Mouse (Mus musculus) liver, embryonic 11.5 days (tissue): ENCODE results near the gene Dtx2. TPM values are rescaled to one million over a fixed set of nuclear protein-coding genes. Genes with fewer than 3 reads are reported as not detected.

Source experiments
- ATAC-seq: fragments of 200-750 bp; cut with Nextera tagmentation; replicated peaks from 2 replicates; pipeline ENCODE4 v1.8.0; 2017; ENCODE audit warnings: moderate number of reproducible peaks, mild to moderate bottlenecking, moderate TSS enrichment, moderate library complexity; ENCODE audit not compliant: low FRiP score
- DNase-seq: peaks from one replicate; pipeline ENCODE4 v3.0.0-alpha.2; 2017; ENCODE audit warnings: low spot score
- H3K27ac ChIP-seq: fragments of 300-500 bp; sonication (generic); 2 replicates; pipeline ENCODE4 v1.5.1; 2014; ENCODE audit warnings: mild to moderate bottlenecking, low read depth, low read length, control low read depth
- H3K27me3 ChIP-seq: fragments of 300-500 bp; sonication (generic); replicated peaks from 2 replicates; pipeline ENCODE4 v1.6.1; 2014; ENCODE audit warnings: low read length, mixed read lengths; ENCODE audit not compliant: control insufficient read depth, insufficient read depth
- H3K36me3 ChIP-seq: fragments of 300-500 bp; sonication (generic); 2 replicates; pipeline ENCODE4 v1.6.1; 2014; ENCODE audit warnings: mild to moderate bottlenecking, low read length, moderate library complexity, mixed read lengths; ENCODE audit not compliant: control insufficient read depth, insufficient read depth
- H3K4me1 ChIP-seq: fragments of 300-500 bp; sonication (generic); replicated peaks from 2 replicates; pipeline ENCODE4 v1.6.1; 2014; ENCODE audit warnings: low read length, mixed read lengths; ENCODE audit not compliant: control insufficient read depth, insufficient read depth
- H3K4me2 ChIP-seq: fragments of 300-500 bp; sonication (generic); 2 replicates; pipeline ENCODE4 v1.6.1; 2014; ENCODE audit warnings: mild to moderate bottlenecking, control low read depth, moderate library complexity
- H3K4me3 ChIP-seq: fragments of 300-500 bp; sonication (generic); 2 replicates; pipeline ENCODE4 v1.5.1; 2014; ENCODE audit warnings: low read depth, low read length, control low read depth
- H3K9ac ChIP-seq: fragments of 300-500 bp; sonication (generic); 2 replicates; pipeline ENCODE4 v1.6.1; 2014; ENCODE audit warnings: low read depth, low read length, control low read depth
- H3K9me3 ChIP-seq: fragments of 300-500 bp; sonication (generic); 2 replicates; pipeline ENCODE4 v1.6.1; 2016; ENCODE audit warnings: low read length, inconsistent platforms, mixed read lengths; ENCODE audit not compliant: control insufficient read depth
- WGBS: fragments of 180-500 bp; shearing (Covaris S2); extraction: QIAGEN DNeasy Blood & Tissue Kit; methylation state at CpG from one replicate; pipeline ENCODE4 v1.1.7; 2014; 5-methylcytosine and 5-hydroxymethylcytosine counted together
- polyA plus RNA-seq: library from polyadenylated mRNA; unstranded; fragments of >200 nt; fragmentation: Nextera tagmentation; extraction: Ambion mirVana; gene quantifications from 2 replicates; pipeline ENCODE4 v1.2.1, GENCODE M21; 2014

Dtx2 gene
- 20.0 and 20.3 TPM in 2 replicates for polyA plus RNA-seq

GRCm38 (mm10) chr5:135994725-135995687, at the start of gene Dtx2:
Gene Dtx2, plus strand, starts transcription at chr5:135994800.
- Histone ChIP-seq H3K4me1 (peaks cover 4% of the 10 kb centered on the region), H3K4me3 (peak within 1 kb of the TSS; percentile 79), H3K36me3 (peaks cover 8% of the 10 kb centered on the region; the same call in 1 of the 2 replicates), H3K9me3 (no peaks in the 10 kb centered on the region), H3K9ac (peak within 1 kb of the TSS; percentile 83), H3K27me3 (no peaks in the 10 kb centered on the region), H3K4me2 (peak within 1 kb of the TSS; percentile 92), H3K27ac (peak within 1 kb of the TSS; percentile 77)
- ATAC-seq (peak; percentile 92), DNase-seq (peak; percentile 85)
- WGBS, result 2% methylated on average over 47 of the region's 47 CpGs

GRCm38 (mm10) chr5:135945916-135946408, 48.6 kb upstream of the Dtx2 start:
- H3K4me3 ChIP-seq, result no peak overlapping the region
- DNase-seq, result no peak

GRCm38 (mm10) chr5:135946621-135947020, 48.0 kb upstream of the Dtx2 start:
- H3K36me3 ChIP-seq, result no peaks in the 10 kb centered on the region
- no peak overlapping the region for H3K4me3 ChIP-seq
- WGBS, result 70% methylated on average over 5 of the region's 5 CpGs
- no peak overlapping the region for H3K27ac ChIP-seq
- no peaks in the 10 kb centered on the region for H3K27me3 ChIP-seq
- ATAC-seq (no peak), DNase-seq (no peak)
- H3K4me2 ChIP-seq, result no peak overlapping the region
- no peak overlapping the region for H3K9ac ChIP-seq
- H3K4me1 ChIP-seq, result peaks cover 9% of the 10 kb centered on the region
- no peaks in the 10 kb centered on the region for H3K9me3 ChIP-seq

More at GRCm38 (mm10) chr5:135945916-135946408, 48.6 kb upstream of the Dtx2 start:
- Histone ChIP-seq H3K27me3 (no peaks in the 10 kb centered on the region), H3K27ac (no peak overlapping the region), H3K9ac (no peak overlapping the region), H3K4me1 (peaks cover 3% of the 10 kb centered on the region), H3K9me3 (no peaks in the 10 kb centered on the region), H3K36me3 (no peaks in the 10 kb centered on the region), H3K4me2 (no peak overlapping the region)
- no peak for ATAC-seq
- WGBS, result 63% methylated on average over 10 of the region's 10 CpGs

GRCm38 (mm10) chr5:135950710-135951412, 43.7 kb upstream of the Dtx2 start:
- Histone ChIP-seq H3K9me3 (no peaks in the 10 kb centered on the region), H3K36me3 (no peaks in the 10 kb centered on the region), H3K4me1 (peaks cover 10% of the 10 kb centered on the region), H3K27me3 (no peaks in the 10 kb centered on the region), H3K9ac (peak overlapping the region; percentile 13; the same call in 1 of the 2 replicates), H3K4me3 (no peak overlapping the region), H3K27ac (peak overlapping the region; percentile 10), H3K4me2 (no peak overlapping the region)
- DNase-seq, result peak; percentile 44
- 65% methylated on average over 11 of the region's 11 CpGs for WGBS
- ATAC-seq, result peak; percentile 78

GRCm38 (mm10) chr5:135951660-135952059, 42.9 kb upstream of the Dtx2 start:
- Histone ChIP-seq H3K9me3 (no peaks in the 10 kb centered on the region), H3K4me2 (no peak overlapping the region), H3K27ac (peak overlapping the region; percentile 10; the same call in 1 of the 2 replicates), H3K9ac (no peak overlapping the region), H3K36me3 (no peaks in the 10 kb centered on the region), H3K4me1 (peaks cover 12% of the 10 kb centered on the region), H3K27me3 (no peaks in the 10 kb centered on the region), H3K4me3 (no peak overlapping the region)
- ATAC-seq (peak; percentile 58), DNase-seq (no peak)
- WGBS, result 88% methylated on average over 2 of the region's 2 CpGs

GRCm38 (mm10) chr5:135952830-135953229, 41.8 kb upstream of the Dtx2 start:
- Histone ChIP-seq H3K9ac (no peak overlapping the region), H3K4me1 (peaks cover 18% of the 10 kb centered on the region), H3K4me3 (no peak overlapping the region), H3K9me3 (no peaks in the 10 kb centered on the region), H3K36me3 (no peaks in the 10 kb centered on the region), H3K27ac (no peak overlapping the region), H3K4me2 (no peak overlapping the region), H3K27me3 (no peaks in the 10 kb centered on the region)
- DNase-seq (no peak), ATAC-seq (no peak)
- 83% methylated on average over 2 of the region's 2 CpGs for WGBS

- Histone ChIP-seq H3K27me3 (no peaks in the 10 kb centered on the region), H3K36me3 (no peaks in the 10 kb centered on the region), H3K4me2 (peak overlapping the region; percentile 54), H3K9me3 (no peaks in the 10 kb centered on the region), H3K4me3 (no peak overlapping the region), H3K9ac (peak overlapping the region; percentile 71), H3K4me1 (peaks cover 32% of the 10 kb centered on the region), H3K27ac (peak overlapping the region; percentile 95)
- ATAC-seq (no peak), DNase-seq (no peak)
- WGBS, result 76% methylated on average over 9 of the region's 9 CpGs
Measured at GRCm38 (mm10) chr5:135956300-135957206, 38.0 kb upstream of the Dtx2 start.
